Mouse (Mus musculus): ENCODE data around the gene Cntn4.

DNA sequence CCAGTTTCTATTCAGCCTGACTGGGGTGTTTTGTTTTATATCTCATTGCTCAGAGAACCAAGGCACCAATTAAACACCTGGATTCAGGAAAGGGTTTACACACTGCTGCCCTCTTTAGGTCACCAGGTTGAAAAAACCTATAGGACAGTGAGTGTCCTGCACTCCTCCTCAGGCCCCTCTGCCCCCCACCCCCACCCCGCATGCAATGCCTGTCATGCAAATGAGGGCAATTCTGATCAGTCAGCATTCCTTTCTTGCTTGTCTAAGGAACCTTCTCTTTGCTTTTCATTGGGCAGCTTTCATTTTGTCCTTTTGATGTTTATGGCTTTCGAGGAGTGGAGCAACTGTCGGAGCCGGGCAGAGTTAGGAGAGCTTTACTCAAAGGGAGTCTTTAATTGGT, 969.5 kb downstream of the Cntn4 start:
- TF ChIP-seq POLR2A (IDR thresholded peaks at IDR 0.05; ENCODE audit: control insufficient read depth, low read depth, low read length) (no peak), CTCF (IDR thresholded peaks at IDR 0.05; ENCODE audit: control insufficient read depth, insufficient read depth, insufficient replicate concordance, low read depth, low read length) (no peak)
